Mouse (Mus musculus) gonadal fat pad, adult 2 months (tissue): ENCODE data around the gene Ctdsp1. TPM values are rescaled to one million over a fixed set of nuclear protein-coding genes. Genes with fewer than 3 reads are reported as not detected.

Experiments
- DNase-seq: peaks from one replicate; pipeline ENCODE4 v3.0.0-alpha.2; 2012; ENCODE audit warnings: low read depth
- polyA plus RNA-seq: library from polyadenylated mRNA; depleted of rRNA; stranded (reverse); fragments of >200 nt; gene quantifications from 2 replicates; pipeline ENCODE4 v1.2.3, GENCODE M21; 2012; rRNA removed

The Ctdsp1 gene
- polyA plus RNA-seq = 106 and 112 TPM in 2 replicates

GRCm38 (mm10) chr1:74390924-74391748, at the start of gene Ctdsp1:
Ctdsp1 (plus strand) TSS chr1:74391509.
- no peak for DNase-seq

GRCm38 (mm10) chr1:74341898-74342297, 49.4 kb upstream of the Ctdsp1 start:
- DNase-seq = no peak

GRCm38 (mm10) chr1:74342308-74342707, 49.0 kb upstream of the Ctdsp1 start:
- DNase-seq = no peak

- no peak for DNase-seq
Observed at GRCm38 (mm10) chr1:74343161-74343560, 48.1 kb upstream of the Ctdsp1 start.

- no peak for DNase-seq
Observed at GRCm38 (mm10) chr1:74344163-74344916, 47.0 kb upstream of the Ctdsp1 start.

GRCm38 (mm10) chr1:74351185-74351769, 40.0 kb upstream of the Ctdsp1 start:
- no peak for DNase-seq

GRCm38 (mm10) chr1:74352532-74353096, 38.7 kb upstream of the Ctdsp1 start:
- DNase-seq = no peak

- DNase-seq = no peak
Observed at GRCm38 (mm10) chr1:74353453-74354229, 37.7 kb upstream of the Ctdsp1 start.

- DNase-seq = no peak
Observed at GRCm38 (mm10) chr1:74357531-74357930, 33.8 kb upstream of the Ctdsp1 start.

GRCm38 (mm10) chr1:74359952-74360517, 31.3 kb upstream of the Ctdsp1 start:
- DNase-seq = no peak

GRCm38 (mm10) chr1:74361812-74362211, 29.5 kb upstream of the Ctdsp1 start, which contains the start of gene Catip:
Catip (plus strand) TSS chr1:74362108.
- no peak for DNase-seq

GRCm38 (mm10) chr1:74362325-74363229, 28.7 kb upstream of the Ctdsp1 start:
- DNase-seq = no peak

- DNase-seq = no peak
Observed at GRCm38 (mm10) chr1:74363437-74363836, 27.9 kb upstream of the Ctdsp1 start.

- no peak for DNase-seq
Observed at GRCm38 (mm10) chr1:74364270-74364669, 27.0 kb upstream of the Ctdsp1 start.

- no peak for DNase-seq
Observed at GRCm38 (mm10) chr1:74367886-74368645, 23.2 kb upstream of the Ctdsp1 start.

- DNase-seq = no peak
Observed at GRCm38 (mm10) chr1:74370040-74370439, 21.3 kb upstream of the Ctdsp1 start.

GRCm38 (mm10) chr1:74373372-74373771, 17.9 kb upstream of the Ctdsp1 start:
- DNase-seq = no peak

GRCm38 (mm10) chr1:74374980-74375379, 16.3 kb upstream of the Ctdsp1 start, which contains the start of gene Slc11a1:
Slc11a1 (plus strand) TSS chr1:74375195.
- DNase-seq = no peak

GRCm38 (mm10) chr1:74375561-74375960, 15.7 kb upstream of the Ctdsp1 start:
- no peak for DNase-seq
